Comparison of ENCODE assay signal across 23 mouse cellular contexts in genomic region chr15:83663066-83663465, GRCm38 (mm10).
"Had no signal": no experiment of that assay in that cellular context is flagged by ENCODE, and none has a peak within 500 bp of the region (broad histone marks: within the 10 kb centered on the region; RNA-seq: fewer than 3 reads in every experiment).

No protein-coding gene starts in this region.

- H3K9ac ChIP-seq: heart, embryonic 12.5 days; hindbrain, embryonic 13.5 days; intestine, embryonic 15.5 days; limb, embryonic 12.5 days had no signal

- H3K4me2 ChIP-seq: heart, embryonic 12.5 days; hindbrain, embryonic 13.5 days; intestine, embryonic 15.5 days; limb, embryonic 12.5 days had no signal

- H3K9me3 ChIP-seq: heart, embryonic 10.5 days; heart, embryonic 12.5 days; hindbrain, embryonic 13.5 days; intestine, embryonic 15.5 days; limb, embryonic 10.5 days; limb, embryonic 12.5 days had no signal

- H3K4me3 ChIP-seq: gastrocnemius, adult 2 months; heart, embryonic 10.5 days; heart, embryonic 12.5 days; hindbrain, embryonic 13.5 days; intestine, embryonic 15.5 days; layer of hippocampus, adult 2 months; left cerebral cortex, adult 2 months; limb, embryonic 10.5 days; limb, embryonic 12.5 days had no signal

- ATAC-seq: hindbrain, embryonic 16.5 days; inflammation-experienced regulatory T-cells, adult 6 months; intestine, embryonic 15.5 days; intestine, postnatal 0 days had no signal

- H3K27me3 ChIP-seq: hindbrain, embryonic 13.5 days; intestine, embryonic 15.5 days had no signal

- H3K36me3 ChIP-seq: heart, embryonic 10.5 days; heart, embryonic 12.5 days; hindbrain, embryonic 13.5 days; intestine, embryonic 15.5 days; limb, embryonic 12.5 days had no signal

- DNase-seq: gastrocnemius, adult 2 months; gastrocnemius, postnatal 10 days; gastrocnemius, postnatal 25 days; heart, adult 18-20 months; heart, postnatal 10 days; heart, postnatal 4 days; kidney, adult 18-20 months; kidney, adult 8-10 months; kidney, postnatal 10 days; kidney, postnatal 25 days; kidney, postnatal 4 days; liver had no signal

- H3K27ac ChIP-seq: gastrocnemius, adult 2 months; hindbrain, embryonic 13.5 days; intestine, embryonic 15.5 days; layer of hippocampus, adult 2 months; left cerebral cortex, adult 2 months; limb, embryonic 12.5 days had no signal

- H3K4me1 ChIP-seq: intestine, embryonic 15.5 days had no signal
